Mouse (Mus musculus) adrenal gland (tissue): ENCODE data around the gene Dixdc1.

Experiments used
- intact Hi-C: fragments of 180-260 bp; cut with DNase I; formaldehyde crosslinking; loops from one replicate; pipeline ENCODE4 v1.15.1; 2025
- long read RNA-seq, 2 experiments: library from polyadenylated mRNA; unstranded; transcript quantifications; one replicate each; pipeline ENCODE4 v2.0.0; 2020; ENCODE audit warnings: borderline replicate concordance in 1 of 2; ENCODE audit not compliant: insufficient replicate concordance in 1 of 2

Gene Dixdc1
- long read RNA-seq, experiment 1, full-length matches to known transcripts = 1 of 4 reads
- long read RNA-seq, experiment 1, partial matches to known transcripts = 2 of 4 reads
- long read RNA-seq, experiment 1, other reads (novel, unspliced or antisense) = 1 of 4 reads
- long read RNA-seq, experiment 2, partial matches to known transcripts = 1 of 3 reads
- long read RNA-seq, experiment 2, other reads (novel, unspliced or antisense) = 1 of 3 reads

DNA sequence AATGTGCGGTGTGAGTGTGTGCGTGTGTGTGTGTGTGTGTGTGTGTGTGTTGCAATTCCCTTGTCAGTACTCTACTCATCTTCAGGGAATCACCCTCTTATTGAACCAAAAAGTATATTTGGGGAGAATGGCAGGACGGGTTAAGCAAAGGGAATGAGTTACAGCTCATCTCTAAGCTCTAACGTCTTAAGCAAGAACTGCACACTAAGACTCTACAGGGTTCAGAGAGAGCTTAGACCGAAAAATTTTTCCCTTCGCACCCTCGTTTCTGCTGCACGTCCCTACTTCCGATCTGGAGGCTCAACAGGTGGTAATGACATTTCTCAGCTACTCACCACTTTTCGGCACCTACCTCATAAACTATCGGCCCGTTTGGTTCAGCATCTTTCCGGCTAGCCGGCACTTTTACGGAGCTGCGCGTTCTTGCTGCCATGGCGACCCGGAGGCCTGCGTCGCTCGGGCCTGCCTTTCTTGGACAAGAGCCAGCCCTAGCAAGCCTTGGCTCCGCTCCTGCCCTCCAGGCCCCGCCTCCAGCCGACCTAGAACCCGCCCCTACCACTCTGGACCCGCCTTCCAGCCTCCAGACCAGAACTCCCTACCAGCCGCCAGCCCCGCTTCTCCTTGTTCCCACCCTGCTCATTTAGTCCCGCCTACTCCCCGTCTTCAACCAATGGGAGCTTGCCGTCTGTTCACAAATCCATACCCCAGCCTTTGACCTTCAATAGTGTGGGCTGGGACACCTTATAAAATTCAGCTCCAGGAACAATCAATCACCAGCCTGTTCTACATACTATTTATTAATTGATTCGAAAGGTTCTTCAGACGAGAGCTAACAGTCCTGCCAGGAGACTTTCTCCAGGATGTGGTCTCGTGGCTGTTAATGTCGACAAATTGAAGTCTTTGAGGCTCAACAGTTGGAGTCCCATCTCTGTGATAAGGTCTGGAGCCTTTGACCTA lies at the start of gene Dixdc1:
Gene Dixdc1 (minus strand): TSS at position 604 of the 957 bp plus-strand sequence.
- intact Hi-C loops = no loop called here

DNA sequence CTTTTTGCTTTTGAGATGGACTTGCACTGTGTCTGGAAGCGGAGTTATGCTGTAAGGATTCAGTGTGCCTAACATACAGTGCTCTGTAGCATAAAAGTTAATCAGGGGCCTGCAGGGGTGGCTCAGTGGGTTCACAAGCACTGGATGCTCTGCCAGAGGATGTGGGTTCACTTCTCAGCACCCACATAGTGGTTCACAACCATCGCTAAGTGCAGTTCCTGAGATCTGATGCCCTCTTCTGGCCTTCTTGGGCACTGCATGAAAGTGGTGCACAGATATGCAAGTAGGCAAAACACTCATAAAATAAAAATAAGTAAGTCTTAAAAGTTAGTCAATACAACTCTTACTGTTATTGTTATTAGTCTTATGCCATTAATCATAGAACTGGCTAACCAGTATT lies 42.8 kb upstream of the Dixdc1 start:
- intact Hi-C loops = loop anchor here (5.0 kb wide), 1 partner anchor 75 kb away; no protein-coding TSS in a partner anchor

DNA sequence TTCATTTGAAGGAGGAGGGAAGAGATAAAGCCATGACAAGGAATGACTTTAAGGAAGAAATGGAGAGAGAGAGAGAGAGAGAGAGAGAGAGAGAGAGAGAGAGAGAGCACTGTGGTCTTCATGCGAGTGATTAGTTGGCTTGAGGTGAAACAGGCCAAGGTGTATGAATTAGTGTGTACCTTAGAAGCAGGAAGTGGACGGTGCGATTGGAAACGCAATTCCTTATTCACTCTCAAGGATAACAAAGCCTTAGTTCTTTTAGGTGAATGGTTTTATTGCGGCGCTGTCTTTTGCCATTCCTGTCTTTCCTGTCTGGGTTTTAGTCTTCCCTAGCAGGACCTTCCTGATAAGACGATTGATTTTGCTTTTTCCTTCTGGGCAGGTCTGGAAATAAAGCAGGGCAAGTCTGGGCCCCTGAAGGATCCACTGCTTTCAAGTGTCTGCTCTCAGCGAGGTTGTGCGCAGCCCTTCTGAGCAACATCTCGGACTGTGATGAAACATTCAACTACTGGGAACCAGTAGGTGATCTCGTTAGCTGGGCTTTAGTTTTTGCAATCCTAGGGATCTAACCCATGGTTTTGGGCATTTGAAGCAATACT lies 36.9 kb upstream of the Dixdc1 start:
- intact Hi-C loops = no loop called here

DNA sequence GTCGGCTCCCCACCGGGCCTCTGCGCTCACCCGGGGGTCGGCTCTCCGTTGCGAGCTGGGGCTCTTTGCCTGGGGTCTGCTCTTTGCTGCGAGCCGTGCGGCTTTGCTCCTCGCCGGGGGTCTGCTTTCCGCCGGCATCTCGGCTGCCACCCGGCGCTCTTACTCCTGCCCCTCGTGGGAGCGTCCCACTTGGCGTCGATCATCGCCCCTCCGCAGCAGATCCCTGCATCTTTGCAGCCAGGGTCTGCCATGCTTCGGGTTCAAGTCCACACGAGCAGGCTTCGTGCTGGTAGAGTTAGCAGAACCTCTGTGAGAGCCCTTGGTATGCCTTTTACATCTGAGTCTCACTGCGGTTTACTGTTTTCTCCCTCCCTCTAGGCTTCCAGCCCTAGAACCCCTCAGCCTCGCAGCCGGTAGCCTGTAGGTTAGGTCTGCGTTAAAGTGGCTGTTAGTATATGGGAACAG lies 36.4 kb upstream of the Dixdc1 start:
- intact Hi-C loops = no loop called here

DNA sequence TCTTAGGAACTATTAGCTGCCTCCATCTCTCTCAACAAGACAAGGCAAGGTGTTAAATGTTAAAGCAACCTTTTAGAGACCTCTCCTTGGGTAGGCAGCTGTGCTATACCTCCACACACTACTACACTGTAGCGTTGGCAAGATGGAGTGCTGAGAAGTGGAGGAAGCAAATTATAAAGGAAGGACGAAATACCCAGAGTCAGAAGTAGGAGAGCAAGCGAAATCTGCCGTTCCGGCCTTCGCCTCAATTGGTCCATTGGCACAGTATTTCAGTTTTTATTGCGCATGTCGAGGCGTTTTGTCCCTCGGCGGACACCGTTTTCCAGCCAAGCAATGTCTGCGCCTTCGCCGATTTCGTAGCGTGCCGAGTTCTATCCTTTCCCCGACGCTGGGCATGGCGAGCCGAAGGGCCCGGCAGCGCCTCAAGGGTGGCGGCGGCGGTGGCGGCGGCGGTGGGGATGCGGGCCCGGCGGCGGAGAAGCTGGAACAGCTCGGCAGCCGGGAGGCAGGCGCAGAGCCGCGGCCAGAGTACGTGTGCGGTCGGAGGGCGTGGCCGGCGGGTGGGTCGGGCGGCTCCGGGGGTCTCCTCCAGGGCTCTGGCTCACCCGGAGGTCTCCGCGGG lies 35.8 kb upstream of the Dixdc1 start, which contains the start of the genes Alg9 and 1110032A03Rik:
Gene Alg9 (plus strand): TSS at position 29 of the 622 bp plus-strand sequence.
Gene 1110032A03Rik (minus strand): TSS at position 530 of the 622 bp plus-strand sequence.
- intact Hi-C loops = no loop called here

DNA sequence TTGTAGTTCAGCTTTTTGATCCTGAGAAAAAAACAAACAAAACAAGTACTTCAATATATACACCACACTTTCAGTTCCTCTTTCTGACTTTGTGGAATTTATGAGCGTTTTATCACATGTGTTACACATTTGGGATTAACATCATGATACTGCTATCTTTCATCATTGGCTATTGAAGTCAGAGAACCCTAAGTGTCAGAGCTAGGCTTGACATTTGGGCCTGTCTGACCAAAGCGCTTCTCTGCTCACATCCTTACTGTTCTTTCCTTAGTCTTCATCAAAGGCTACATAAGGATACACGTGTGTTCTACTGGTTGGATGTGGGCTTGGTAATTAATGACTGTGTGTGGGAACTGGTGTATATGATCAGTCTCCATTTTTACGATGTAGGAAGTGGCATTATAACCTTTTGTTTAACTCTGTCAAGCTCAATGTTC lies 34.7 kb upstream of the Dixdc1 start:
- intact Hi-C loops = no loop called here

DNA sequence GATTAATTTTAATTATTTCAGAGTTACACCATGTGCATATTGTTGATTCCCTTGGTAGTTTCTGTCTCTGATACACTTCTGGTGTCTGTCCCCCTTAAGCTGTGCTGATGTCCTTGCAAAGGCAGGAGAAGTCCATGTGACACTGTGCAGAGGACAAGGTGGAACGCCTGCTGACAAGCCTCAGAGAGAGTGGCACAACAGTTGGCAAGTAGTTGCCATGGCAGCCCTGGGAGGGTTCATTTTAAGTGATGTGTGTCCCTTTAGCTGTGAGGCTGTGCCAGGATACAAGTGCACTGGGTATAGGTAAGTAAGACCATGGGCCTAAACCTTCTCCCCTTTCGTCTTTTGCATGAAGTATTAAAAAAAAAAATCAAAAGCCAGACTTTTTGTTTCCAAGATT lies 30.7 kb upstream of the Dixdc1 start:
- intact Hi-C loops = no loop called here

DNA sequence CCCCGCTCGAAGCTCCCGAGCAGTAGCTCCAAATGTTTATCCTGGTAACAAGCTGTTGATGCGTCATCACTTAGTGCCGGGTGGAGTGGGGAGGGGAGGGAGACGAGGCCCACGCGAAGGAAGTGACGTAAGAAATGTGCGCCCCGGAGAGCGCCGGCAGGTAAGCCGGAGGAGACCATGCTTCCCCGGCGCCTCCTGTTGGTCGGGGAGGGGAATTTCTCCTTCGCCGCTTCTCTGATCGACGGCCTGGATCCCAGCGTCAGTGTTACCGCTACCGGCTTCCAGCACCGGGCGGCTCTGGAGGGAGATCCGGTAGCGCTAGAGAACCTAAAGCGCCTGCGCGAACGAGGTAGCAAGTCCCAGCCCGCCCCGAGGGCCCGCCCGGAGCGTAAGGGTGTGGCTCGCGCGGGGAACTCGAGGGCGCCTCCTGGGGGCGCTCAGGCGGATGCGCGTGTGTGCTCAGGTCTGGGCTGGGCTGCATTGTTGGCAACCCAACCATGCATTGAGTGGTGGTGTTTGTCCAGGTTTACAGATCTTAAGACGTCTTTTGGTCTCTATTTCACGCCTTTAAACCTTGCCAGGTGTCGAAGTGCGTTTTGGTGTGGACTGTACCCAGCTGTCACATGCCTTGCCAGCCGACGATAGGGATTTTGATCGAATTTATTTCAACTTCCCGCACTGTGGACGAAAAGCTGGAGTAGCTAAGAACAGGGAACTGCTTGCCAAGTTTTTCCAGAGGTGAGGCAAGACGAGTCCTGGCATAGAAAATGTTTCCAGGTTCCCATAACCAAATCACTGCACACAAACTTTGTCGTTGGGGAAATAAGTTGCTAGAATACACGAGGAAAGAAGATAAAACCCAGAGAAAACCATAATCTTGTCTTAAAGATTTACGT lies 29.0 kb upstream of the Dixdc1 start, which contains the start of gene Fdxacb1:
Gene Fdxacb1 (plus strand): TSS at position 130 of the 896 bp plus-strand sequence.
- intact Hi-C loops = loop anchor here (10.0 kb wide), 1 partner anchor 64 kb away; no protein-coding TSS in a partner anchor

DNA sequence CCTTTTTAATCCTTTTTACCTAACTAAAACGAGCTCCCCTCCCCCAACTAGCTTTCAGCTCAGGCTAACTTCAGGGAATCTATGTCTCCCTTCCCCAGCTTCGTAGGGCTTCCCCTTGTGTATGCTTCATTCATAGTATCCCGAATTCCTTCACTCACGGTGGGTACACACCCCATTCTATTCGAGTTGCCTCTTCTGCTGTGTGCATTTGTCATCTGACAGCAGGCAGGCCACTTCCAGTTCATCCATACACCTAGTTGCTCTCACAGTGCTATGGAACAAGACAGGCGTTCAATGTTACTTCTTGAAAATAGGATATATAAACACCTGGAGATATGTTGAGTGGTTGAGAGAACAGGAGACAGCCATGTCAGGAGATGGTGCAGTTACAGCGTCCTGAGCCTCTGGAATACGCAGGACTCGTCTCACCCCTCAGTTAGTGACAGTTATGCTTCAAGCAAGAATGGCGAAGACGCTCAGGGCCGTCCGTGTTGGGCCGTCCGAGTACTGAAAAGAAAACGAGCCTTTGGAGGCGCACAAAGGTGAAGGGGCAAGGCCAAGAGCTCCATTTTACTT lies 28.3 kb upstream of the Dixdc1 start:
- intact Hi-C loops = loop anchor here (10.0 kb wide), 1 partner anchor 63 kb away; no protein-coding TSS in a partner anchor

DNA sequence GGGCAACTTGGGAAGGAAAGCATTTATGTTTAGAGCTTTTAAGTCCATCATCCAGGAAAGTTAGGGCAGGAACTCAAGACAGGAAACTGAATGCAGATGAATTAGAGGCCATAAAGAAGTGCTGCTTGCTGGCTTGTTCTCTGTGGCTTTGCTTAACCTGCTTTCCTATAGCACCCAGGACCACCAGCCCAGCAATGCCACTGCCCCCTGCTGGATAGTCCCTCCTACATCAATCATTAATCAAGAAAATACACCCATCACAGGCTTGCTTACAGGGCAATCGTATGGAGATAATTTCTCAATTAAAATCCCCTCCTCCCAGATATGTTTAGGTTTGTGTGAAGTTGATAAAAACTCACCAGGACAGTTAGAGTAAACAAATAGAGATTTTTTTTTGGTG lies 24.0 kb upstream of the Dixdc1 start:
- intact Hi-C loops = loop anchor here (10.0 kb wide), 1 partner anchor 59 kb away; no protein-coding TSS in a partner anchor

DNA sequence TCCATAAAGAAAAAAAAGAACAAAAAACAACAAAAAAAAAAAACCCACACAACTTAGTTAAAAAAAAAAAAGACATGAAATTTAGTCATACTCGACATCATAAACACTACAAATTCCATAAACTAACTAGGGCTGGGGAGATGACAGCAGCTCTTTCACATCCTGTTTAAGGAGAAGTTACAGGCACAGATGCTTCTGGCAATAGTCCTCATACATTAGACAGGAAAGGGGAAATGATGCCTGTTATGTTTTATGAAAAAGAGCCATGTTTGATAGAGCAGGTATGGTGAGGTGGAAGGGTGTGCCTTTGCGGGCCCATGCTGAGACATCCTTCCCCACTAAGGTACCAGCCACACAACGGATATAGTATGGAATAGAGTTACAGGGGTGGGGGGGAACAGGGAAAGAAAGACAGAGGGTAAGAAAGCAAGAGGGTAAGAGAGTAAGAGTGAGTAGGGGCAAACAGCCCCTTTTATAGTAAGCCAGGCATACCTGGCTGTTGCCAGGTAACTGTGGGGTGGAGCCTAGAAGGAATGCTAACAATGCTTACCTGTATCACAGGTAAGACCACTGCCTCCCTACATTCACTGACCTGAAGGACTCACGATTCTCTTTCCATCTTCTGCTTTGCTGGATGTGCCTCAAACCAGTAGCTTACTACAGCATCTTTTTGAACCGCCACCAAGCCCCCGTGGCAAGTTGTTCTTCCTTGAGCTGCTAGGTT lies 22.4 kb upstream of the Dixdc1 start:
- intact Hi-C loops = loop anchor here (10.0 kb wide), 1 partner anchor 57 kb away; no protein-coding TSS in a partner anchor

DNA sequence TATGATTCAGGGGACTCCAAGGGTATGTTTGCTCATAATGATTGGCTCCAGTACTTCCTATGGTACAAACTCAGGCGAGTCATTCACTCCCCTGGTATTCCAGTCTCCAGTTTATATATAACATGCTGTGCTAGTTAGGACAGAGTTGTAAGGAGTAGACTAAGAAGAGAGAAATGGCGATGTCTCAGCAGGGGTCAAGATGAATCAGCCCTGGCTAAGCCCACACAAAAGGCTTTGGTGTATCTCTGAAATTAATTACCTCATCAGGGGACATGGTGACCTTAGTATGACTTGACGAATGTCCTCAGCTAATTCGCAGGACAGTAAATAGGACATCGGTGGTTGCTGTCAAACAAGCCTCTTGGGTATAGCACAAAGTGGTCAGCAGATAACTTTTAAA lies 17.4 kb upstream of the Dixdc1 start:
- intact Hi-C loops = no loop called here

DNA sequence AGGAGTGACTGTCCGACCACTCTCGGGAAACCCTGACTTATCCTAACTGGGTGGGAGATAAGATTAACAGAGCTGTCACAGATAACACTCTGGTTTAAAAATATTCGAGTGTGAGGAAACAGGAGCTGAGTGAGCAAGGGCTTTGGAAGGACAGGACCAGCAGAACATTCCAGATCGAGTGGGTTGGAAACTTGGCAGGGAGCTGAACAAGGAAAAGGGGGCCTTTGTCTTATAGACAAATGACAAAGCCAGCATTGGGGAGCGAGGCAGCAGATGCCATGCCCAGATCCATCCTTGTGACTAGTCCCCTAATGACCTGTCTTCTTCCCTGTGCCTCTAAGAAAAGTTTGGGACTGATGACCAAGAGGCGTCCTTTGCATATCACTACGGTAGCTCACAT lies 14.6 kb upstream of the Dixdc1 start:
- intact Hi-C loops = no loop called here

DNA sequence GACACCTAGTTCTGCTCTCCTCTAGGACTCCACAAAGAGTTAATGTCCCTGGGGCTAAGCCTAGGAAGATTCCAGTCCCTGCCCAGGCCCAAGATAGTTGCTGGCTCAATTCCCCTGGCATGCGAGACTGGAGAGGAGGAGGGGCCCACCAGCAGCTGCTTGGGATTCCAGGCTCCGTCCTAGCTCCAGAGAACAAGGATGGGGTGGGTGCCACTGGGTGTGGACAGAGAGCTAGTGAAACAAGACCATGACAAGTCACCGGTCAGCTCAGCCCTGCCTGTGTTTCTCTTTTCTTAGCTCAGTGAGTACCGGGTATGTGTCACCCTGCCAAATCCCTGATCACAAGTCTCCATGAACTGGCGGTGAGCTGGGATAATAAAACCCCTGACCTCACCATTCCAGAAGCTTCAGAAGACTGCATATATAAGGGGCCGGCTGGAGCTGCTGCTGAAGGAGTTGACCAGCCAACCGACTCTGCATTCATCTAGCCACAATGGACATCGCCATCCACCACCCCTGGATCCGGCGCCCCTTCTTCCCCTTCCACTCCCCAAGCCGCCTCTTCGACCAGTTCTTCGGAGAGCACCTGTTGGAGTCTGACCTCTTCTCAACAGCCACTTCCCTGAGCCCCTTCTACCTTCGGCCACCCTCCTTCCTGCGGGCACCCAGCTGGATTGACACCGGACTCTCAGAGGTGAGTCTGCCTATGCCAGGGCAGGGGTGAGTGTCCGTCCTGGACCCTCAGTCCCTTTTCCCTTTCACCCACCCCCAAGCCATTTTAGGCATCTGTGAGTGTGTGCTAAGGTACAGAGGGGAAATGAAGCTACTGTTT lies 13.7 kb upstream of the Dixdc1 start:
- intact Hi-C loops = no loop called here

DNA sequence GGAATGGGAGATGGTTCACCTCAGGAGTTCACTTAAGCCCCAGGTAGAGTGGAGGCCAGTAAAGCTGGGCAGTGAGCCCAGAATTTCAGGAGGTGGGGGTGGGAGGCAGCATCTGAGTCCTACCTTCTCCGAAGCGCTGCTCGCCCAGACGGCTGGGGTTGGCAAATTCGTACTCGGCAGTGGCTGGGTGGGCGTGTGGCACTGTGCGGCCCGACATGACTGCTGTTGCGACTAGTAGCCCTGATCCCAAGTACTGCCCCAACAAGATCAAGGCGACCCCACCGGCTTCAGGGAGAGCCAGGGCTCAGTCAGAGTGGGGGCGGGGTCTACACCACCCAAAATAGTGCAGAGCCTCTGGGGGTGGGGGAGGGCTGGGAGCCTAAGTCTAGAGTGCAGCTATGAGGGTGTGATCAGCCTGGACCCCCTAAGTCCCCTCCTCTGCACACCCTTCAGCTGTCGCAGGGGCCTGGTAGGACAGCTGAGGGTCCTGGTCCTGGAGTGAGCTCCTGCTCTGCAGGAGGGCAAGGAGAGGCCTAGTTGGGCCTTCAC lies 12.8 kb upstream of the Dixdc1 start, which contains the start of gene Hspb2:
Gene Hspb2 (minus strand): TSS at position 301 of the 549 bp plus-strand sequence.
- intact Hi-C loops = no loop called here

DNA sequence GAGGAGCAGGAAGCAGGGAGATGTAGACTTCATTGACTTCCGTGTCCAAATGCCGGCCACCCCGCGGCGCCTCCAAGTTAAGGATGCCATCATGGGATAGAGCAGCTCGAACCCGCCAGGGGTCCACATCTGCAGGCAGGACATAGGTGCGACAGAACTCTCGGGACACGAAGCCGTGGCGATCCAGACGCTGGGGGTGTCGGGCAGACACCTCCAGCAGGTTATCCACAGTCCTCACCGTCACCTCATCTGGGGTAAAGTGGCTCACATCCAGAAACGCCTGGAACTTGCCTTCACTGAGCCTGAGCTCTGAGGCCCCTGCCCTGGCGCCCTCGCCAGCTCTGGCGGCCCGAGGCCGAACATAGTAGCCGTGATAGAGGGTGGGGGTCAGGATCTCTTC lies 12.0 kb upstream of the Dixdc1 start, which contains the start of gene Cryab:
Gene Cryab (plus strand): TSS at position 3 of the 400 bp plus-strand sequence.
- intact Hi-C loops = no loop called here

DNA sequence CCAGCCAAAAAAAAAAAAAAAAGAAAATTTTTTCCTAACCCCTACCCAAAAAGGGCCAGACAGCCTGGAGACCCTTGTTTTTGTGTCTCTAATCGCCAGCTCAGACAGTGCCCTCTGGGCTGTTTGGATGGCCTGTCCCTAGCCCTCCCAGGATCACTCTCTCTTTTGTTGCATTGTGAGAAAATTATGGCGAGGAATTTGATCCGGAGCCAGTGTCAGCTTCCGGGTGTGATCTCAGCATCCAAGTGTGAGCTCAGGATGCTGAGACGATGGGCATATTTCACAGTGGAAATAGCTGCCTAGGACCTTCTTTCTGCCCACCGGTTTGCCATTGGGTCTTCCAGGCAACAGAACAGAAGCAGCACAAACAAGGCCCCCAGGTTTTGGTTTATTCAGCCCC lies 11.4 kb upstream of the Dixdc1 start:
- intact Hi-C loops = no loop called here
